Mouse (Mus musculus) adrenal gland (tissue): ENCODE data around the gene Zfp446.

Experiments
- intact Hi-C: fragments of 180-260 bp; cut with DNase I; formaldehyde crosslinking; loops from one replicate; pipeline ENCODE4 v1.15.1; 2025

Zfp446 gene

GRCm38 (mm10) chr7:13022773-13023535 is 45.3 kb downstream of the Zfp446 start:
- intact Hi-C loops = no loop called here

DNA sequence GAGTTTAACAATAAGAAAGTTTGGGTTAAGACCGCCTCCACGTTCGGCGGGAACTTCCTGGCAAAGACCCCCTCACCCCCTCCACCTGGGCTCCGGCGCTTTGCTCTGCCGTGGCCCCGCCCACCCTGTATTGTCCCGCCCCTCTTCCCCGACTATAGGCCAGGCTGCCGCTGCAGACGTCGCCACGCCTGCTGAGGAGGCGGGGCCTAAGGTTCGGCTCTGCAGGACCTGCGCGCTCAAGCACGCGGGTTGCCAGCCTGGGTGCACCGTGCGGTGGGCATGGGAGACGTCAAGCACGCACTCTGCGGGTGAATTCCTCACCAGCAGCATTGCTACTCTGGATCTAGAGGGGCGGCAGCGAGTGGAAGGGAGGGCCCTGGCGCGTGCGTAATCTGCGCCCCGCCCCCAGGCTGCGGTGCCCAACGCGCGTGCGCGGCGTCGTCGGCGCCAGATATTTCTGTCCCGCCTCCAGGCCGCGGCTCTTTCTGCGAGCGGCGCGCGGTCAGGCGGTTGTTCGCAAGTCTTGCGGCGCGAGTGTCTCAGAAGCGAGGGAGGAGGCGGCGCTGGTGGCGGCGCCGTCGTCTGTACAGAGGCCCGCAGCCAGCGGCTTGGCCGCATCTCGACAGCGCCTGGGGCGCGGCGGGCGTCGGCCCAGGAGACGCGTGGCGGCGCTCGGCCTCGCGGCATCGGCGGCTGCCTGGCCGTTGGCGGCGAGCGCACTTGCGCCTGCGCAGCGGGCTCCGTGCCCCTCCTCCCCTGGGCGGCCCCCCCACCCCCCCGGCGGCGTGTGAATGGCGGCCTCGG is 46.5 kb downstream of the Zfp446 start:
- intact Hi-C loops = no loop called here

DNA sequence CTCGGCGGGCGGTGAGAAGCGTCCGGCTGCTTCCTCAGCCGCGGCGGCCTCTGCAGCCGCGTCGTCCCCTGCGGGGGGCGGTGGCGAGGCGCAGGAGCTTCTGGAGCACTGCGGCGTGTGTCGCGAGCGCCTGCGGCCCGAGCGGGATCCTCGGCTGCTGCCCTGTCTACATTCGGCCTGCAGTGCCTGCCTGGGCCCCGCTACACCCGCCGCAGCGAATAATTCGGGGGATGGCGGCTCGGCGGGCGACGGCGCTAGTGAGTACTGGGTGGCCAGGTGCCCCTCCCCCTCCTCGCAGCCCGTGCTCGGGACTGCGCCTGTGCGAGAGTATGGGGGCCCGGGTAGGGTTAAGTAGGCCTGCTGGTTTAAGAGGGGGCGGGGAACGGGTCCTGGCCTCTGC is 47.2 kb downstream of the Zfp446 start:
- intact Hi-C loops = no loop called here

- intact Hi-C loops = no loop called here
Observed at GRCm38 (mm10) chr7:13025511-13026112, 48.0 kb downstream of the Zfp446 start.

DNA sequence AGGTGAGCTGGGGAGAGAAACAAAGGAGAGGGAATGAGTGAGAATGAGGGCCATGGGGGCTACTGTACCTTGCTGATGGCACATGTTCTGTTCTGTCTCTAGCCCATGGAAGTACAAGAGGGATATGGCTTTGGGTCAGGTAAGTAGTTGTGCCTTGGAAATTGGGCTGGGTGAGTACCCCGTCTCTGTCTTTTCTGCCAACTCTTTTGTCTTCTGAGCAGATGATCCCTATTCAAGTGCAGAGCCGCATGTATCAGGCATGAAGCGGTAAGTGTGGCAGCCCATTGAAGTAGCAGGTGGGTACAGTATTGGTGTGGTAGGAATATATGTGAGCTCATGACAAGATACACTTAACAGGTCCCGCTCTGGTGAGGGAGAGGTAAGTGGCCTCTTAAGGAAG is 51.3 kb downstream of the Zfp446 start:
- intact Hi-C loops = no loop called here

DNA sequence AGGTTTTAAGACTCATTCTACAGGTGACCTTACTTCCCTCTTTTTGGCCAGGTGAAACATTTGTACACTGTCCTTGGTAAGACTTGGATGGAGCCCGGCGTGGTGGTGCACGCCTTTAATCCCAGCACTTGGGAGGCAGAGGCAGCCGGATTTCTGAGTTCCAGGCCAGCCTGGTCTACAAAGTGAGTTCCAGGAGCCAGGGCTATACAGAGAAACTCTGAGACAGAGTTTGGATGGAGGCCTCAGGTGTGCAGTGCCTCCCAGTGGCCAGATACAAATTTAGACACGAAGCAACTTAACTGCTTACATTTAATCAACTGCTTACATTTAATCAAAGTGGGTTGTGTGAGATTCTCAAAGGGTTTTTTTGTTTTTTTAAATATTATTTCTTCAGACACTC is 53.4 kb downstream of the Zfp446 start:
- intact Hi-C loops = no loop called here

DNA sequence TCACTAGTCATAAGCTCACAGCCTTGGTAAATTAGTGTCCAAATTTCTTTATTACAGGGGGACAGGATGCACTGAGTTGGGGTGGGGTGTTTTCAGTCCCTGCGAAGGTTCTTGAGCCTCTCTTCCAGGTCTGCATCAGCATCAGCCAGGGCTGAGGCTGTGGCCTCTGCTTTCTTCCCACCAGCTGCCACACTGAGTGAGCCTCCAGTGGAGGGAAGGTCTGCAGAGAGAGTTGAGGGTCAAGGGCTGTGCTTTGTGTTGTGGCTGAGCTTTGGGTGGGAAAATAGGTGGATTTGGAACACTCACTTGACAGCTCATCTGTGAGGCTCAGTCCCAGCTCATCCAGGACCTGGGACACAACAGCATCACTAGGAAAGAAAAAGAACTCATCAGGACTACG is 54.3 kb downstream of the Zfp446 start:
- intact Hi-C loops = no loop called here

DNA sequence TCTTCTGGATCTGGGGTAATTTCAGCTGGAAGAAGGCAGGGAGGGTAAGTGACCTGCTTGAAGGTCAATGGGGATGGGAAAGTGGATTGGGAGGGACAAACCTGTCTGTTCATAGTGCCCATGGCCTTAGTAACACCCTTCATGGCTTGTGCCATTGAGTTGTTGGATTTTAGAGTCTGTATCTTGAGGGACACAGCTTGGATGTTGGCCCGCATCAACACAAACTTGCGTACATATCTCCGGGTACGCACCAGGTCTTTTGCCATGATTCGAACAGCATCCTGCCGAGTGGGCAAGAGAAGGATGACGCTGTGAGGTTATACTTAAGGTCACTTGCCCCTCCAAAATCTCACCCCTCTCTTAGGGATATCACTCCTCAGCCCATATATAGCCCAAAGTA is 54.9 kb downstream of the Zfp446 start:
- intact Hi-C loops = no loop called here

DNA sequence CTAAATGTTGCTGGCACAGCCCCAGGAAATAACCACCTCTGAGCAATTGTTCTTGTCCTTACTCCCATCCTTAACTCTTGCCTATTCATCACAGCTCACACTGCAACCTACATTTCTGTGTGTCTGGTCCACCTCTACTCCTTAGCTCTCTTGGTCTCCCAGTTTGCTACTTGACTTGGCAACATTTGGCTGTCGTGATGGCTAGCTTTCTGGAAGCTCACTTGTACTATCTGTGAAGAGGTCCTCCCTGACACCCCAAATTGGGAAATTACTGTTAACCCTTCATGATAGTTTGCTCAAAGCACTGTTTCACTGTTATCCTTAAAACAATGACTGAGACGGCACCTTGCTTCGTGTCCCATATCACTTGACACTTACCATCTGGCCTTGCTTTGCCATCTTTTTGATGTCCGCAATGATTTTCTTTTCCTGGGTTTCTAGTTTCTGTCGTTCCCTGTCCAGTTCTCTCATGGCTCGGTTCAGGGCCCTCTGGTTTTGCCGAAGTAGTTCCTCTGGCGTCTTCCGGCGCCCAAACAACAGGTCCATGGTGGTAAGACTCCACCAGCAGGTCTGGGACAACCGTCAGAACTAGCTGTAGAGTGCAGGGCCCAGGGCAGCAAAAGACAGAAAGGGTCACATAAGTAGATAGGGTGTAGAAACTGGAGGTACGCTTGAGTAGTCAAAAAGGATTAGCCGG is 56.0 kb downstream of the Zfp446 start:
- intact Hi-C loops = no loop called here

DNA sequence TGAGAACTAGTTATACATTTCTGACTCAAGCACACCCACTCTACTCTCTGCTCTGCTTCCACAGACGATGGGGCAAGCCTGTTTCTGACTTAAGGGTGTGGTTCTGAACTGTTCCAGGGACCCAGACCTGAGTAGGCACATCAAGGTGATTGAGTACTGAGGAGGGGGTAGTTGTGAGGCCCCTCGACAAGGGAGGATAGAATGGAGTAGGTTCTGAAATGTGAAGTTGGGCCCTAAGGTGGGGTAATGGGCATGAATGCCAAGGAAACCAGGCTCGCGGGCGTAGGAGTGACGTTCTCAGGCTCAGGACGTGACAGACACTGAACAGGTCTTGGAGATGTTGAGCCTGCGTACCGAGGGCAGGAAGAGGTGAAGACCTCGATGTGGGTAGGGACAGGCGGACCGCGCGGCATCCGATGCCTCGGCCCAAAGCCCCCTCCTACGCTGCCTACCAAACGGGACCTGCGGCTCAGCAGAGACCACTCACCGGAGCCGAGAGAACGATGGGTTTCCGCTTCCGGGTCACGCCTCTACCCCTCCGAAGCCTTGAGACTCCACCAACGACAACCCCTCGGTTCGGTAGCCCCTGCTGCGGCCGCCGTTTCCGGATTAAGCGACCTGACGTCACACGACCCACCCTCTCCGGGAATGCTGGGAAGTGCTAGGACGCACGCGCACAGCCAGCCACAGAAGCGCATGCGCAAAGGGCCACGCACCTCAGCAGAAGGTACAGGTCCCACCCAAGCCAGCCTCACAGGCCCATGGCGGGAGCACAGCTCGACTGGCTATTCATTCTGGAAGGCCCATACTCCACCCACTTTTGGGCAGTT is 56.7 kb downstream of the Zfp446 start, which contains the start of gene Chmp2a:
Gene Chmp2a (minus strand): TSS at position 660 of the 830 bp plus-strand sequence.
- intact Hi-C loops = no loop called here
